Mouse (Mus musculus) gastrocnemius, postnatal 14 days (tissue): ENCODE measurements around the gene Atl1. TPM values are rescaled to one million over a fixed set of nuclear protein-coding genes. Genes with fewer than 3 reads are reported as not detected.
A peak's percentile ranks its signal among the peaks of the same experiment; 100 is the strongest.

Source experiments
- DNase-seq: peaks from one replicate; pipeline ENCODE4 v3.0.0; 2021; ENCODE audit warnings: mixed read lengths
- intact Hi-C: fragments of 180-260 bp; cut with DNase I; formaldehyde crosslinking; loops from one replicate; pipeline ENCODE4 v1.15.1; 2025; ENCODE audit warnings: low total_unique reads
- total RNA-seq, 2 experiments: library from RNA; stranded (reverse); gene quantifications; 2 replicates each; pipeline ENCODE4 v1.2.3; 2021

Gene Atl1
- total RNA-seq, 2 experiments from 2014 or later, result 1.3 to 2.7 TPM

DNA sequence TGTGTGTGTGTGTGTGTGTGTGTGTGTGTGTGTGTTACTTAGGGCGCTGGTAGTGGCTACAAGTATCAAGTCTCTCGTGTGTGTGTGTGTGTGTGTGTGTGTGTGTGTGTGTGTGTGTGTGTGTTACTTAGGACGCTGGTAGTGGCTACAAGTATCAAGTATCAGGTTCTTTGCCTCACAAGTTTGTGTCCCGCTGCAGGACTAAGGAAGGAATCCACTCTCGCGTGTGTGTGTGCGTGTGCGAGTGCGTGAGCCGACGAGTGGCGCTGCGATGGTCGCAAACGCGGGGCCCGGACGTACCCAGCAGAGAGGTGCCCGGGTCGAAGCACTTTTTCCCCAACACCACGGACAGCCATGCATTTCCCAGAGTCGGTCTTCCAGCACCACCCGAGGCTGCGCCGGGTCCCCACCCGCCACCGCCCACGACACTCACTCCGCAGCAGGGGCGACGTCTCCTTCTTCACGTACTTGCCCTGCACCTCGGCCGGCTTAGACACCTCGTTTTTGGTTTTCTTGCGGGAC, 93.9 kb downstream of the Atl1 start:
- DNase-seq, result peak; percentile 31
- intact Hi-C loops, result no loop called here

DNA sequence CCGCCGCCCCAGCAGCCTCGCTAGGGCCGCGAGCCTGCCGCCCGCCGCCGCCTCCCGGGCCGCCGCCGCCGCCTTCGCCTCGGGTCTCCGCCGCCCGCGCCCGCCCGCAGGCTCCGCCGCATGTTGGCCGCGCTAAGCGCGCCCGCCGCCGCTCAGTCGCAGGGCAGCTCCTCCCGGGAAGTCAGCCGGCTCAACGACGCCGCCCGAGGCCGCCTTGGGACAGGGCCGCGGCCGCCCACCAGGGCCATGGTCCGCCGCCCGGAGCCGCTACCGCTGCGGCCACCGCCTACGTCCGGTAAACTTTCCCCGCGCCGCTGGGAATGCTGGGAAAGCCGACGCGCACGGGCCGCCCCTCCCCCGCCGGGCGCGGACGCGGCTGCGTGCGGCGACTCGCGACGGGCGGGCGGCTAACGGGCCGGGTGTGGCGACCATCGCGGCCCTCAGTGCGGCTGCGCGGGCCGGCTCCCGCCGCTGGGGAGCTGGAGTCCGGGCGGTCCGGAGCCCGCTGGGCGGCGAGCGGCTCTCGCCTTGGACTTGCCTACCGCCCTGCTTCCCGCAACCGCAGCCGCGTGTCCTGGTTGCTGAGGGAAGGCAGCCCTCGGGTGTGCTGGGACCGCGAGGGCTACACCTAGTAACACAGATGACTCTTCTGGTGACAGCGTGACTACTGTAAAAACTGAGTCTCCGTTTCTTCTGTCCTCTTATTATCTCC, 94.5 kb downstream of the Atl1 start, which contains the start of gene Sav1:
TSS of gene Sav1 (minus strand) at position 217 of the 712 bp plus-strand sequence.
- intact Hi-C loops, result no loop called here
- peak; percentile 92 for DNase-seq

DNA sequence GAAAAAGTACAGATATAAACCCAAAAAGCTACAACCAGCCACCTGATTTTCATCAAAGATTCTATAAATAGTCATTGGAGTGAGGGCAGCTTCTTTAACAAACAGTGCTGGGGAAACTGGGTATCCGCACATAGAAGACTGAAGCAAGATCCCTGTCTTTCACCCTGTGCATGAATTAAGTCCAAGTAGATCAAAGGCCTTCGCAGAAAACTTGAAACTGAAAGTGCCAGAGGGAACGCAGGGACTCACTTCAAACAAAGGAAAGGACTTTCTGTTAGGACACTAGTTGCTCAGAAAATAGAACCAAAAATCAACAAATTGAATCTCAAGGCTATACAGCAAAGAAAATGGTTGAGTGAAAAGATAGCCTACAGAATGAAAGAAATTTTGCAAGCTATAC, 103.0 kb downstream of the Atl1 start:
- DNase-seq, result no peak
- intact Hi-C loops, result no loop called here

DNA sequence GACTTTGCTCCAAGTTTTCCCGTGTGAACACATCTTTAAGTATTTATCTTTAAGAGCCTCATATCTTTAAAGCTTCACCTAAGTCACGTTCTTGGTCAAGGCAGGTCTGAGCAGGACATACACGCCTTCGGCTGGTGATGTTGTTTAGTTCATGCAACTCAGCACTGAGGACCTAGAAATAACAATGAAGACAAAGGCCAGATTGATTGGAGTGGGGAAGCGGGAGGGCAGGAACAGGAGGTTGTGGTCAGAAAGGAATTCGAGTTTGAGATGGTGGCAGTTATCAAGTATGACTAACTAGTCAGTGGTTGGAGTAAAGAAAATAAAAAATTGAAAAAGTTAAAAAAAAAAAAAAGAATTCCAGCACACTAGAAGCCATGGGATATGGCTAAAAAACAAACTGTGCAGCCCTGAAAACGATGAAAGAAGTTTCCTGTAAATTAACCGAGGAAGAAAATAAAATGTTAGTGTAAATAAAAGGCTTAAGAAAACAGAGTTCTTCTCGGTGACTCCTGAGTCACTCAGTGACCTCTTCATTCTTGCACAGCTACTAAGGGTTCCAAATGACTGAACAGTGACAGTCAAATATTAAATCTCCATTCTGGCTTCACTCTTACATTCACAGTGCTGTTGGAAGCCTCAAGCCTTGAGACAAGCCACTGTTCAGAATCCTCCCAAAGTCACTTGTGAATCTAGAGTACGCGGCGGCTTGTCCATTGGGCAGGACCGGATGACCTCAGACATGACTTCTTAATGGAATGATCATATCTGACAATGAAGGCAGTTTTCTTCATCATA, 106.0 kb downstream of the Atl1 start:
- DNase-seq, result no peak

DNA sequence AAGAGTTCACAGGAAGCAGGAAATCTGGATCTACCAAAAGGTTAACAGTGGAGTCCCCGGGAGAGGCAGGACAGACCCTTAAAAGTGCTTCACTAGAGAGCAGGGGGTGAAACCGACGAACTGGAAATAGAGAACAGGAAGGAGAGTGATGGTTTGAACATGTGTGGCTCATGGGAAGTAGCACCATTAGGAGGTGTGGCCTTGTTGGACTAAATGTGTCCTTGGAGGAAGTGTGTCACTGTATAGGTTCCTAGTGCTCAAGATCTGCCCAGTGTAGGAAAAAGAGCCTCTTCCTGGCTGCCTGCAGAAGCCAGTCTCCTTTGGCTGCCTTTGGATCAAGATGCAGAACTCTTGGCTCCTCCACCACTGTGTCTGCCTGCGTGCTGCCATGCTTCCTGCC, 112.7 kb downstream of the Atl1 start:
- intact Hi-C loops, result no loop called here
- no peak for DNase-seq

More for the DNA sequence above, 106.0 kb downstream of the Atl1 start:
- intact Hi-C loops, result no loop called here

DNA sequence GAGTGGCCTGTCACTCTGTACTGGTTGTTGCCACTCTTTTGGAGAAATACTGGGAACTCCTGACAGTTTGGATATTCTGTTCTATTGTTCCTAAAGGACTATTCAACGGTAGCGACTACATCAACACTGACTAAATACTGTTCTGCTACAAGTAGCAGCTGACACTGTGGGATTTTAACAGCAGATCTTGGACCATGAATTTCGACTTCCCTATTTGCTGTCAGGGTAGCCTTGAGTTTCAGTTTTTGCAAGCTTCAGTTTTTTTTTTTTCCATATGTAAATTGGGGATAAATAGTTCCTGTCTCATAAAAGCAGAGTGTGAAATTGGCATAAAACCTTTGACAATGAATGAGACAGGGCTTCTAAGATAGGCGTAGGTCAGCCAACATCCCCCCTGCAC, 117.9 kb downstream of the Atl1 start:
- no peak for DNase-seq
- intact Hi-C loops, result no loop called here

DNA sequence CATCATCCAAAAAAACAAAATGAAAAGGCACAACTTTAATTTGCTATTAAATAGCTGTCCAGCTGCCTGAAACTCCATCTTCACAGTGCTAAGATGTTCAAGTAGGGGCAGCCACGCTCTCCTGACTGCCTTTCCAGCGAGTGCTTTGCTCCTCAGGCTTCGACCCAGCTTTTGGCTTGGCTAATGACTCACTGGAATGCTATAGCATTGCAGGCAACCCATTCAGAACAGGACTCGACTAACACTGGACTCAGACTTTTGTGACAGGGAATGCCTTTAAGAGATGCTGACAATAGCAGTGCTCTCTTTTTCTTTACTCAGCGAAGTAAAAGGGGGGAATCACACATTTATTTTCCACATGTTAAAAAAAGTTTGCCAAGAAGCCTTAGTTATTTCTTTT, 119.3 kb downstream of the Atl1 start:
- no peak for DNase-seq
- intact Hi-C loops, result no loop called here

DNA sequence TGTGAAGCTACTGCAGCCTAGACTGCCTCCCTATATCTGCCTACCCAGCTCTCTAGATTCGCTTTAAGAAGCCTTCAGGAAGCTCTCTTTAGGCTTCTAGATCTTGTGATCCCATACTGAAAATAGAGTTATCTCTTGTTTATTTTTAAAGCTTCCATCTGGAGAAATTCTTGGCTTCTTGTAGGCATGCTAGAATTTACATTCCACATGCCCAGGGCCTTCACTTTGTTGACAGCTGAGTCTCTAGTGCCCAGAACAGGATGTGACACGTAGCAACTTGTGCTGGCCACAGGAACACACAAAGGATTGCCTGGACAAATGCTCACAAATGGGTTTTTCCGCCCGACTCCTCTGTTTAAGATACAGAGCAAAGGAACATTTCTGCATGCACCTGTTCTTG, 123.5 kb downstream of the Atl1 start:
- intact Hi-C loops, result no loop called here
- no peak for DNase-seq

Other genes with a start within 250 kb of the Atl1 start
- 10 to 100 TPM; 27.2 to 29.2 TPM for gene Sos2, start 210.8 kb upstream of the Atl1 start, total RNA-seq
- gene L2hgdh, start 167.7 kb upstream of the Atl1 start, total RNA-seq, result 10 to 100 TPM; 24.6 to 28.1 TPM
- gene Atp5s, start 167.7 kb upstream of the Atl1 start, total RNA-seq, result 10 to 100 TPM in 1 of 2 experiments, 1 to 10 TPM in 1; 7.3 to 10.5 TPM
- gene Cdkl1, start 101.3 kb upstream of the Atl1 start, total RNA-seq, result under 1 TPM; 0.72 to 0.84 TPM
- gene Map4k5, start 586 bp downstream of the Atl1 start, total RNA-seq, result 10 to 100 TPM; 20.3 to 21.3 TPM
- gene Sav1, start 94.4 kb downstream of the Atl1 start, total RNA-seq, result 10 to 100 TPM; 27.9 to 31.0 TPM
- 10 to 100 TPM; 21.0 to 32.1 TPM for gene Nin, start 221.1 kb downstream of the Atl1 start, total RNA-seq